Mouse (Mus musculus): Measurements from ENCODE around the gene Stx18.

The Stx18 gene

DNA sequence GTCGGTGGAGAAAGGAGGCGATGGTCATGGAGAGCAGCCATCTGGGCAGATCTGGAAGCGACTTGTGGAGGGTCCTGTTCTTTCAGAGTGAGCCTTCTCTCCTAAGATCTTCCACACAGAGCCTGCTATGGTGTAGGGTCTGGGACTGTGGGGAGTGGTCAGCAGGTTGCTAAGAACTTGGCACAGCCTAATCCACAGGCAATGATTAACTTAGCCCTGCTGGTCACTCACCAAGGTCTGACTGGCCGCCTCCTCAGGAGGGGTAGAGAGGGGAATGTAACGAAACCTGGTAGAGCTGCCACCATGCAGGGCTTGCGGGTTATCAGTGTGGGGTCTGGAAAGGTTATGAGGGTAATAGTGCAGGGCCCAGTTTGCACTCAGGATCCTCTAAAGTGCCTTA is 102.4 kb downstream of the Stx18 start:
- no peak for DNase-seq

DNA sequence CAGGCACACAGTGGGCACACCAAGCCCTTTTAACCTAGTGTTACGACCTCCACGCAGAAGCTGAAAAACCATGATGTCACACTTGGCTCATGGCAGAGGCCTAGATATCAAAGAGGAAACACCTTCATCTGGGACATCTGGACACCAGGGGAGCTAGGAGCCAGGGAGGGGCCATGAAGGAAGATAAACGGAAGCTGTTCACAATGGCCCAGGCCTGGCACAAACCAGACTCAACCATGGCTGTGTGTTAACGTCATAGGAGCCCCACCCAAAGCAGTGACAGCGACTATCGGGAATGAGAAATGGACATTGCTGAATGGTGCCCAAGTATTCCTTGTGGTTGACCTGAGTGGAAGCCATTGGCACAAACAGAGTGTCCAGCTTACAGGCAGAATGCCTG is 108.0 kb downstream of the Stx18 start:
- DNase-seq: no peak

DNA sequence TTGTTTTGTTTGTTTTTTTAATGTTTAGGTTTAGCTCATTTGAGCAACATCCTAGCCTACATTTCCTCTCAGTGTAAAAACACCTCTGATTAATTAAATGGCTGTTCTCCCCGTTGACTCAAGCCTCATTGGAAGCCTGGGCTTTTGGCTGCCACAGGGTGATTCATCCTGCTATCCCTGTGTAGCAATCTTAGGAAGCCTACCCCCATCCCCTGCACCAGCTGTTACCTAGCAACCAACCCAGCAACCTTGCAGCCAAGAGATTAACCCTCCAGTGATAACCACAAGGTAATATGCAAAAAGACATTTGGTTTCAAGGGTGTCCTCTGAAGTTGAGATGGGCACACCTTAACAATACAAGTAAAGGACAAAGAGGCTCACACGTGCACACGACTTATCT is 112.7 kb downstream of the Stx18 start:
- no peak for DNase-seq

DNA sequence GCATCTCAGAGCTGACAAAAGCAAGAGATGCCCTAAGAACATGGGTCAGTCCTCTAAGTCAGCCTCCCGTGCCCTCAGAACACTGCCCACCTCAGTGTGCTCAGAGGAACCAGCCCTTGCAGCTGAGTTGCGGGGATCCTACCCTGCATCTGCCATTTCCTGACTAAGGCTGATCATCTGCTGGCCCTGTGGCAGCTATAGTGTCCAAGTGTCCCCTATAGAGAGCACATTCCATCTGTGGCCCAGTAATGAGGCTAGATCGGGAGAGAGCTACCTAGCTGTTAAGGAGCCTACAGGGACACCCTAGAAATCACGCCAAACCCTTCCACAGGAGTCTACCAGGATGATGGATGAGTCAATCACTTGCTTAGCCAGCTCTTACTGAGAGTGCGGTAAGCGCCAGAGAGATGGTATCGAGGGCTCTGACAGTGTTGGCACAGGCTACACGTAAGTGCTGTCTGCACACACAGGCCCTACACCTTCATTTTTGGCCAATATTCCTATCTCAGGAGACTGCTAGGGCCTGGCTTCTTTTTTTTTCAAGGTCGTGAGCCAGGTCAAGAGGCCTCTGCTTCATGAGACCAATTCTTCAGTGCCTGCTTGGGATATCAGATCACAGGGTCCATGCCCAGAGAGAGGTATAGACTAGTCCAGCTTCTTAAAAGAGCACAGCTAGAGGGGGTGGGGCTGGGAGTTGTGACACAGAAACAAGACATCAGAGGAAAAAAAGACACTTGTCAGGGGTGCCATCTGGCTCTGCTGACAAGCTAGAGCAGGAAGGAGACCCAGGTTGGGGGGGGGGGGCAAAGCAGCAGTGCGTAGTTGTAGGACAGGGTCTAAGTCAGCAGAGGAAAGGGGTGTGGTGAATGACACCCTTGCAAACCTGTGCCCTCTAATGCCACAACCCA is 113.9 kb downstream of the Stx18 start:
- DNase-seq: no peak

DNA sequence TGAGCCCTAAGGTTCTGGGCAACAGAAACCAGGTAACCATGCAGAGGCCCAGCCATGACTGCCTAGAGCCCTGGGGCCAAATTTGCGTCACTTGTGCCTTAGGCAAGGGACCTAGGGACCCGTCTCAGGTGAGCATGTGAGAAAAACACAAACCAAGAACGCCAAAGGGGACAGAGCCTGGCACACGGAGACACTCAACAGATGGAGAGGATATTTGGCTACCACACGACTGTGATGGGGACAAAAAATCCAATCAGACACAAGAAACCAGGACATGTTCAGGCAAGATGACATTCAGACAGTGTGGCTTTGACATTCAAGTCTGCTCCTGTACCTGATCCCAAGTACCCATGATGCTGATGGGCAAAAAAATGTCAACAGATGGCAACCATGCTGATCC is 115.1 kb downstream of the Stx18 start:
- DNase-seq: no peak

DNA sequence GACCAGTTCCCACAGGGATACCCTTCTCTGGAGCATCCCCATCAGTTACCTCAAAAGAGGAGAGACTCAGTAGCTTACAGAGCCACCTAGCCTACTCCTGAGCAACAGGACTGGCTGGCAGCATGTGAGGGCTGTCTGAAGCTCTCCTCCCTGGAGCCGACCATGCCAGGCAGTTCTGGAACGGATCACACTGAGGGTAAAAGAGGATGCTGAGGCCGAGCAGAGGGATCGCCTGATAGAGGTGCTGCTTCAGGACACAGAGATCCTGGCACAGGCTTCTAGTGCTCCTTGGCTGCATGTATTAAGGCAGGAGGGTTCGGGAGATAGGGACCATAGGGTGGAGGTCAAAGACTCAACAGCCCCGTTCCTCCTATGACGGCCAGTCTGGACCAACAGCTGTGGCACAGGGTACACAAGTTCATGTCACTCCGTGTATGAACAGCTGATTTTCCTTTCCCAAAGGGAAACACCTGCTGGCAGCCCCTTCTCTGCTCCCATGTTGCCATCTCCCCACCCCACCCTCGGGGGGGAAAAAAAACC is 119.0 kb downstream of the Stx18 start:
- no peak for DNase-seq

DNA sequence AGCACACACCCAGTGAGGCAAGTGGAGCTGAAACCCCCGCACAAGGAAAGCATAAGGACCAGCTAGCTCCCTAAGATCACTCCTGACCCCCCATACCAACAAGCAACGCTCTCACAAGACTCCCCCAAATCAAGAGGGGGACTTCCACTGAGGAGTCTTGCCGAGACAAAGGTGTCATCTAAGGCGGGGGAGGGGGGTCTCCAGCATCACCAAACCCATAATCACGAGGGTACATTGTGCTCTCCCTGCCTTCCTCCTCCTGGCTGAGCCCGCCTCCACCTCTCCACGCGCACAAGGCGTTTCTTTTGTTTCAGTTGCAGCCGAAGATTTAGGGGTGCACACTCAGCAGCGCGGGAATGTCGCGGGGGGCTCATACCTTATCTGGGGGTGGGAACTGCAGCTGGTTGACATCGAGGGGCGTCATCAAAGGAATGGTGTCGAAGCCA is 120.0 kb downstream of the Stx18 start:
- DNase-seq: no peak

DNA sequence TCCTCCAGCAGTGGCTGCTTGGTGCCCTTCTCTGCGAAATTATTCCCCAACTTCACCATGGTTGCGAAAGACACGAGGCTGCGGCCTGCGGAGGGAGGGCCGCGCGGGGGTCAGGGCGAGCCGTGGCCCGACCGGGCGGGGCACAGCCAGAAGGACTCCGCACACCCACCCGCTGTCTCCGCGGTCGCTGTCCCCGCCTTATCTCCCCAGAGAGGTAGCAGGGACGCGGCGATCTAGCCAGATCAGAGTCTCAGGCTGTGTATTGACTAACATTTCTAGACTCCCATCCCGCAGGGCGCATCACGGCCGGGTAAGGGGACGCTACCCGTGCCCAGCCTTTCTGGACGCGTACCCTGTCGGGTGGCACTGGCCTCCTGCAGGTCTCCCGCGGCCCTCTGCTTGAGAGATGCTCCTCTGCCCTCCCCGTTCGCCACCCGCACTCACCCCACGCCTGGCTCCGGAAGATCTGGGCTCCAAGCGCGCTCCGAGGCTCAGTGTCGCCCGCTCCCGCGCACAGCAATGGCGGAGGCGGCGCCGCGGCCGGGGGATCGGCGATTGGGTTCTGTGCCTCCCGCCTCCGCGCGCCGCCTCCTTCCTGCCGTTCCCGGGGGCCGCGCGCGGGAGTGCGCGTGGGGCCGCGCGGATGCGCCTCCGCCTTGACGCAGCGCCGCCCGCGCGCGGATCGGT is 120.5 kb downstream of the Stx18 start:
- peak; percentile 45 for DNase-seq

DNA sequence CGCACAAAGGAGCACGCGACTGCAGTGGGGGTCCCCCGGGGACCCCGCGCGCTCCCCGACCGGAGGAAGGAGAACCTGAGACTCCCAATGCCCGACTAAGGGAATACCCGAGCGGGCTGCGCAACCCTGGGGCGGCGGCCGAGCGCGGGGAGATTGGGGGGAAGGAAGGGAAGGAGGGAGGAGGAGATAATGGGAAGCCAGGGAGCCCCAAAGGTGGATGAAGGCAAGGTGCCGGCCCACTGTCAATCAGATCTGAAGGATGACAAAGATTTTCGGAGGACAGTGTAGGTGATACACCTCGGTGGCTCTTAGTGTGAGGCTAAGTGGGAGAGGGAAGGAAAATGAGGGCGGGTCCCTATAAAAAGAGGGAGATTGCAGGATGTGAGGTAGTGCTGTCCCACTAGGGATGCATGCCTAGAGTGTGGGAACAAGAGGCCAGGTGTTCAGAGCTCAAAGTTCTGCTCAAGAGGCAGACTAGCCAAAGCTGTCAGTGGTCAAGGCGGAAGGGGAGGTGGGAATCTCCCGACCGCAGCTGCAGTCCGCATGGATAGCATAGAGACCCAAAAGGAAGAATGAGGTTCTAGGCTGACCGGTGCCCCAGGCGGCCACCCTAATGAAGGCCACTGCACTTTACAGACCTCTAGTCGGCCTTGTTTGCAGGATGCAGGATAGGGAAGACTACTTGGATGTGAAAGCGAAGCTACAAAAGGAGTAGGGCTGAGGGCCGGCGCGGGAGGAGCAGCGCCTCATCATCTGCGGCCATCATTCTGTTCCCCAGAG is 121.3 kb downstream of the Stx18 start, which contains the start of gene Nsg1:
TSS of gene Nsg1 (minus strand) at position 274 of the 780 bp plus-strand sequence.
- DNase-seq: no peak

DNA sequence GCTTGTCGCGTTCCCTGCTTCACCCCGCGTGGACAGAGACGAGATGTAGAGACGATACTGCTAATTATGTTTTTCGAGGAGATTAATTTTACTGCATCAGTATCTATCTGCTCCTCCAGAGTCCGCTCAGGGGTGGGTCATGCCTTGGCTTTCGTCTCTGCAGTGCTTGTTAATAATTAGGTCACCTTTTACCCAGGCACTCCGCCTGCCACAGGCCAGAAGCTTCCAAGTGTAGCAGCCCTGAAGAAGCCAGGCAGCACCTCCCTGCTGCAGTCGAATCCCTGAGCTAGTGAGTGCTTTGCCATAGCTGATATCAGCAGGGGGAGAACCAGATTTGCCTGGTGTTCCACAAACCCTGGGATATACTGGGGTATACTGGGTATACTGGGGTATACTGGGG is 130.0 kb downstream of the Stx18 start:
- no peak for DNase-seq

DNA sequence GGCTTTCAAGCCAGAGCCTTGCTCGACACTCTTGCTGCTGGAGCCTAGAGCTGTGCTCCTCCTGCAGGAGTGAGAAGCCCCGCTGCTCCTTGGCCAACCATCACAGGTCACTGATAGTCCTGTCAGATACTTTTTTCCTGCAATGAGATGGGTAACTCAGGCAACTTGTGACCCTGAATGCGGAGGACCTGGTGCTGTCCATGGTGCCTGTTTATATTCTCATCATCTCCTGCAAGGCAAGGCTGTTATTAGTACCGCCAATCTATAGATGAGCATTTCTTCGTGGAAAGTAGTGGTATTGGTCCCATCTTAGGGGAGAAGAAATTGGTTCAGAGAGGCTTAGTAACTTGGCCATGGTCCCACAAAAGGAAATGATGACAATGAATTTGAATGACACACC is 135.2 kb downstream of the Stx18 start:
- DNase-seq: no peak

DNA sequence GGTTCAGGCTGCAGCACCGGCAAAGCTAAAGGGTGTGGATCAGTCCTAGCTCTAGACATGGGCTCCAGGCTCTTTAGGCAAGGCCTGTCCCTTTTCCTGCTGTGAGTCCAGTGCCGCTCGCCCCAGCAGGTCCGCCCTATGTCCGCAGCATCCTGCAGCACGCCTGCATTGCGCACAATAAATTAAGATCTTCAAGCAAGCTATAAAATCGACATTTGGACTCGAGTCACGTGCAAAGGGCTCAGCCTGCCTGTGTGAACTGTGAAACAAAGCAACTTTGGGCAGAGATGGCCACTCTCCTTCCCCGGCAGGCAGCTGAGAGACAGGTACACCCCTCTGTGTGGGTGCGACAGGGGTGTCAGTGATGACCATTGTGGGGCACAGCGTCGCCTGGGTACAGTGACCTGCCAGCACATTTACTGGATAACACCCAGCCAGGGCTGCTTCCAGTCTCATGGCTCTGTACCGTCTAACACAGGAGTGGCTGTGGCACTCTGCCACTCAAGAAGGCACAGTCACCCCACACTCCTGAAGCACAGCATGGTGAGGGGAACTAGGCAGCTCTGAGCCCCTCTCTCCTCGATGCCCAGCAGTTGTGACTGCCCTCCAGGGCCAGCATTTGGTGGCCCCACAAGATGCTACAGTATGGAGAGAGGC is 135.8 kb downstream of the Stx18 start:
- no peak for DNase-seq

DNA sequence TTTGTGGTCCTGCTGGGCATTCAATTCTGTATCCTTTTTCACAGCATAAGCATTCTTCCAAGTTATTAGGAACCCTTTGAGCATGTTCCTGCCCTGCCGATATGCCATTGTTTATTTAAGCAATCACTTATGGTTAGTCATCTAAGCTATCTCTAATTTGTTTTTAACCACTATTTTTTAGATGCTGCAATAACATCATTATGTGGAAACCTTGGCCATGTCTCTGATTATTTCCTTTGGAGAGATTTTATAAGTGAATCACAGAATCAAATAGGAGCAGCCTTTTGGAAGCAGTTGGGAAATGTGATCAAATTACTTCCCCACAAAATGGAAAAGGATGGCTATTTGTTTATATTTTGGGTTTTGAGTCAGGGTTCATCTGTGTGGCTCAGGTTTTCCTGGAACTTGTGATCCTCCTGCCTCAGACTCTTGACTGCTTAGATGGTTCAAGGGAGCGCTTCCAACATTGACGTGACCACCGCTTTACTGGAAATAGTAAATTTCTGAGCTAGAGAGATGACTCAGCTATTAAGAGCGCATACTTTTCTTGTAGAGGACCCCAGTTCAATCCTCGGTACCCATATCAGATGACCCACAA is 146.2 kb downstream of the Stx18 start:
- no peak for DNase-seq

DNA sequence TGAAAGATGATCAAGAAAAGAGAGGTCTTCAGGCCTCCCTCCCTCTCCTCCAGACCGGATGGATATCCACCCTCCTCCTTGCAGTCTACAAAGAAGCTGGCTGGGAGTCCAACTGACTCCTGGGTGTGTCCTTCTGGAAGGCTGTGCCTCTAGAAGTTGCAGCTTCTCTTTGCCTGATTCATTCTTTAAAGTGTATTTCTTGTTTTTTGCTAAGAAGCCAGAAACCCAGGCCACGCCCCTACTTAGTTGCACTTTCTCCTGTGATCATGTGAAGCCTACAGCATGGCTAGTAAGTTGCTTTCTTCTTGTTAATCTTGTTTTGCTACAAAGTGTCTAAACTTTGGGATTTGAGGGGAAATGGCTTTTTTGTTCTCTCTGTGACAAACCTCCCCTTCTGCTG is 148.5 kb downstream of the Stx18 start:
- DNase-seq: no peak
